Mouse (Mus musculus): ENCODE measurements around the gene Oas1f.

GRCm38 (mm10) chr5:120811951-120812819 lies 35.0 kb upstream of the Oas1f start, which contains the start of gene Oas1c:
- 0 out of 2 replicates have a peak, but pooled peaks have one; percentile 24 for TF ChIP-seq POLR2A (IDR thresholded peaks at IDR 0.05; ENCODE audit: extremely low read depth, insufficient read depth, low read length)
- no peak for TF ChIP-seq CTCF (IDR thresholded peaks at IDR 0.05; ENCODE audit: low read depth, low read length)

Measured in liver, adult 2 months (tissue).